Mouse (Mus musculus): ENCODE results near the gene Foxn3. TPM values are rescaled to one million over a fixed set of nuclear protein-coding genes. Genes with fewer than 3 reads are reported as not detected.

Gene Foxn3
- polyA plus RNA-seq, 1 experiment from 2014 or later = 110 TPM

DNA sequence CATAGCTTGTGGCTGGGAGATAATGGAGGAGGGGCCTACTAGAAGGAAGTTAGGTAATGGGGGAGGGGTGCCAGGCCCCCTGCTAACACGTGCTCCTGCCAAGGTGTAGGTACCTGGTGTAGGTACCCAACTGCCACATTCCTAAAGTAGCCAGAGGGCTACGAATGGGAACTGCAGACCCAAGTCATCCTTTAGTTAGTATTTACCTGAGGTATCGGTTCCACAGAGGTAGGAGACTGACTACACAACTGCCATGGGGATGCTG, 226.3 kb downstream of the Foxn3 start:
- 79% methylated on average over 3 of the region's 3 CpGs for WGBS
- Histone ChIP-seq H3K27ac (peak overlapping the region; percentile 86), H3K36me3 (peaks cover 8% of the 10 kb centered on the region), H3K9ac (no peak overlapping the region), H3K27me3 (no peaks in the 10 kb centered on the region), H3K4me3 (no peak overlapping the region), H3K4me2 (no peak overlapping the region), H3K4me1 (peaks cover 70% of the 10 kb centered on the region), H3K9me3 (no peaks in the 10 kb centered on the region)
- ATAC-seq (ENCODE audit: insufficient number of reproducible peaks, low FRiP score, low TSS enrichment, low read depth) = no peak

DNA sequence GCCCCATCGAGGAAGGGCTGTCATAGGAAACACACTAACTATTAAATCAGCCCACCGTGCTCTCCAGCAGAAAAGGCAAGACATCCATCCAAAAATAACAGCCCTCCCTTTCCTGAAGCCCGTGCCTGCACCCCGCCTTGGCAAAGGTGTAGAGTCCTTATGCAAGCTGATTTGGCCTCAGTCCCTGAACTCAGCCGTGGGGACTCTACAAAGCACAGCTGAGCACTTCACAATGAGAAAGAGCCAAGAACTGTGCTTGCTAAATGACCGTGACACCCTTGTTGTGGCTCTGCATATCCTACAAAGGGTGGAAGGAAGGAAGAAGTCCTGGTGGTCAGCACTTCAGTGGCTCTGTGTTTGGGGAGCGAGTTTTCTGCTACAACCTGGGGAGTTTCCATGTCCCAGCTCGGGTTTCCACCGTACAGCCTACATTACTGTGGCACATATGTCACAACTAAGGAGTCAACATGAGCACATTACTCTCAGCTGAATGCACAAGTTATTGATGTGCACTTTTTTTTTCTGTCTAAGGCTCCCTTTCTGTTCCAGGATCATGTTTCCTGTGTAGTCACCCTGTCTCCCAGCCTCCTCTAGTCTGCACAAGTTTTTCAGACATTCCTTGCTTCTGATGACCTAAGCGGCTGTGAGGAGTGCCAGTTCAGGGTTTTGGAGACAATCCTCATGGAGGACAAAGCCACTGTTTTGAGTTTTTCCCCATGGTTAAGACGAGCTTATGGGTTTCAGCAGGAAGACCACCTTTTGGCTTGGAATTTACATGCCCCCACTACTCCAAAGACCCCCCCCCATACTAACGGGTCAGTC, 226.8 kb downstream of the Foxn3 start:
- ATAC-seq (ENCODE audit: insufficient number of reproducible peaks, low FRiP score, low TSS enrichment, low read depth) = peak; percentile 74
- Histone ChIP-seq H3K4me1 (peaks cover 70% of the 10 kb centered on the region), H3K4me2 (peak overlapping the region; percentile 27), H3K9me3 (no peaks in the 10 kb centered on the region), H3K27ac (peak overlapping the region; percentile 86), H3K9ac (no peak overlapping the region), H3K36me3 (peaks cover 8% of the 10 kb centered on the region), H3K4me3 (no peak overlapping the region), H3K27me3 (no peaks in the 10 kb centered on the region)
- WGBS = 18% methylated on average over 12 of the region's 12 CpGs

DNA sequence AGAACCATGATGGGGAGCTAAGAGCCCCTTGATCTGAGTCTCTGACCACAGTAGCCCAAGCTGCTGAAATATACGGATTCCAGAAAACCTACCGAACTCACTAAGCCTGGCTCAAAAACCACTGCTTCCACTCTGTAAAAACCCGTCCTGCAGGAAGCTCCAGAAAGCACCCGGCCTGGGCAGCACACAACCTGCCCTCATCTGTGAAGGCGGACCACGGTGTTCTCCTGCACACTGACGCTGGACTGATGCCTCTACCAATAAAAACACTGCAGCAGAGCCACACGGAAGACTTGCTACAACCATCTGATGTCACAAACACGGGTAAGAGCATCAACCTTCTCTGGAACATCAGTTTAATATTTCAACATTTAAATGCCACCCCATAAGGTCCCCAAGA, 227.8 kb downstream of the Foxn3 start:
- no peak for ATAC-seq (ENCODE audit: insufficient number of reproducible peaks, low FRiP score, low TSS enrichment, low read depth)
- Histone ChIP-seq H3K9me3 (no peaks in the 10 kb centered on the region), H3K27me3 (no peaks in the 10 kb centered on the region), H3K4me2 (no peak overlapping the region), H3K4me3 (no peak overlapping the region), H3K27ac (peak overlapping the region; percentile 86), H3K36me3 (peaks cover 4% of the 10 kb centered on the region; the same call in 1 of the 2 replicates), H3K4me1 (peaks cover 73% of the 10 kb centered on the region), H3K9ac (no peak overlapping the region)
- 37% methylated on average over 9 of the region's 9 CpGs for WGBS

DNA sequence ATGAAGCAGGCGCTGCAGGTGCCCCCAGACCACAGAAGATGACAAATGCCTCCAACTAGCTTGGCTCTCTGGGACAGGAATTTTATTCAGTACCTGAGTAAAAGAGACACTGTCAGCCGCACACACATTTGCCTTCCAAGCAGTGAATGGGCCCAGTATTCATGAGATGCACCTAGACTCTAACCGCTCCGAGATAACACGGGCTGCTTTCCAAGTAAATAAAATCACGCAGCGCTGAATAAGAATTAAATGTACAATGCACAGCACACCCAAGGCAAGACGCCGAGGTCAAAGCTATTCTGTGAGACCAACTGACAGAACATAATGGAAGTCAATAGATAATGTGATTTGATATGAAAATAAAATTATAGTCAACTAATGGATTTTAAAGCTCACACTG, 229.4 kb downstream of the Foxn3 start:
- WGBS = 74% methylated on average over 9 of the region's 9 CpGs
- no peaks in the 10 kb centered on the region for H3K36me3 ChIP-seq
- no peak overlapping the region for H3K27ac ChIP-seq
- H3K4me1 ChIP-seq = peaks cover 75% of the 10 kb centered on the region
- no peak overlapping the region for H3K9ac ChIP-seq
- H3K4me2 ChIP-seq = no peak overlapping the region
- H3K9me3 ChIP-seq = no peaks in the 10 kb centered on the region
- no peak overlapping the region for H3K4me3 ChIP-seq
- ATAC-seq (ENCODE audit: insufficient number of reproducible peaks, low FRiP score, low TSS enrichment, low read depth) = no peak
- no peaks in the 10 kb centered on the region for H3K27me3 ChIP-seq

DNA sequence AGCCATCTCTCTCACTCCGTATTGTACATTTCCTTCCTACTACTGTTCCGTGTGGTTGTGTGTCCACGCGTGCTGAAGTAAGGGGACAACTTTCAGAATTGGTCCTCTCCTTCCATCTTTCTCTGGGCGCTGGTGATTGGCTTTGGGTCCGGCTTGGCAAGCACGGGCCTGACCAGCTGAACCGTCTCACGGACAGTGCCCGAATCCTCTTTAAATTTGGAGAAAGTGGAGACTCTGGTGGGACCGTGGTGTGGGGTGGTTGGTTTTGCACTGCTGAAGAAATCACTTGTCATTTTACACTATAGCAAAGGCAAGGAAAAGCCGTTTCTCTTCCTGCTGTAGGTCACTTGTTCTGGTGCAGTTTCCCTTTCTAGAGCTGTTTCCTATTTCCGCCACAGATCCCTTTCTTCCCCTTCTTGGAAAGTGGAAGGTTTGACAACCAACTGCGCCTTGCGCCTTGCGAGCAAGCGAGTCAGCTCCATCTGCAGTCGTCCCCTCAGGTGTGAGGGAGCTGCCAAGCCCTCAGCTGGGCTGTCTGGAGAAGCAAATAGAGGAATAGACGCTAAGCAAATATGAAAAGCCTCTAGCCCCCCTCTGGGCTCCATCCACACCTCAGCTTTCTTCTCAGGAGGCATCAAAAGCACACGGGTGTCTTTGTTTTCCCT, 229.9 kb downstream of the Foxn3 start:
- no peaks in the 10 kb centered on the region for H3K27me3 ChIP-seq
- no peak overlapping the region for H3K27ac ChIP-seq
- no peak overlapping the region for H3K4me3 ChIP-seq
- WGBS = 80% methylated on average over 20 of the region's 20 CpGs
- H3K9me3 ChIP-seq = no peaks in the 10 kb centered on the region
- no peak for ATAC-seq (ENCODE audit: insufficient number of reproducible peaks, low FRiP score, low TSS enrichment, low read depth)
- H3K9ac ChIP-seq = no peak overlapping the region
- H3K36me3 ChIP-seq = no peaks in the 10 kb centered on the region
- peaks cover 77% of the 10 kb centered on the region for H3K4me1 ChIP-seq
- H3K4me2 ChIP-seq = no peak overlapping the region

DNA sequence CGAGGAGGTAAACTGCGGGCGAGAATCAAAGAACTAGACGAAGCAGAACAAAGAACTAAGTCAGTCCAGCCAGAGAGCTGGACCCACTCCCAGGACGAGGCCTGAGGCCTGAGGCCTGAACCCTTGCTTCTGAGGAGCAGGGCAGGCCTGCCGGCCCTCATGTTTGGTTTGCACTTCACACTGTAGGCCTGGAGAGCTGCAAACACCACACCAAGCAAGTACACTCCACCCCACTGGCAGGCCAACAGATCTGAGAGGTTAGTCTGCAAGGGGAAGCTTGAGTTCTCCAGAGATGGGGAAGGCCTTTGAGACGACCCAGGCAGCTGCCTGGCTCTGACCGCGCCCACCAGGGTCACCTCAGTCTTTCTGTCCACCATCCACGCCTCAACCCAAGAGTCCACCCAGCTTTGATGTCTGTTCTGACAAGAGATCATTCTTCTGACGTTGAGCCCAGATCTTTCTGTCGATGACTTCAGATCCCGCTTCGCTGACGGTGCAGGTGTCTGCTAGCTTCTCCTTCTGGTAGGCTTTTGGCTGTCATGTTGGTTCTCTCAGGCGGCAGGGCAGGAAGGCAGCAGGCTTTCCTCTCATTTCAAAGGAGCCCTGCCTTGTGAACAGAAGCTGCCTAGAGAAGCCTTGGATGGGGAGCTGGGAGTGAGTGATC, 231.1 kb downstream of the Foxn3 start:
- Histone ChIP-seq H3K9ac (no peak overlapping the region), H3K4me3 (no peak overlapping the region), H3K36me3 (no peaks in the 10 kb centered on the region), H3K4me1 (peaks cover 82% of the 10 kb centered on the region), H3K27ac (no peak overlapping the region; the same call in 1 of the 2 replicates), H3K4me2 (no peak overlapping the region), H3K27me3 (no peaks in the 10 kb centered on the region), H3K9me3 (no peaks in the 10 kb centered on the region)
- ATAC-seq (ENCODE audit: insufficient number of reproducible peaks, low FRiP score, low TSS enrichment, low read depth) = no peak
- 71% methylated on average over 16 of the region's 16 CpGs for WGBS

DNA sequence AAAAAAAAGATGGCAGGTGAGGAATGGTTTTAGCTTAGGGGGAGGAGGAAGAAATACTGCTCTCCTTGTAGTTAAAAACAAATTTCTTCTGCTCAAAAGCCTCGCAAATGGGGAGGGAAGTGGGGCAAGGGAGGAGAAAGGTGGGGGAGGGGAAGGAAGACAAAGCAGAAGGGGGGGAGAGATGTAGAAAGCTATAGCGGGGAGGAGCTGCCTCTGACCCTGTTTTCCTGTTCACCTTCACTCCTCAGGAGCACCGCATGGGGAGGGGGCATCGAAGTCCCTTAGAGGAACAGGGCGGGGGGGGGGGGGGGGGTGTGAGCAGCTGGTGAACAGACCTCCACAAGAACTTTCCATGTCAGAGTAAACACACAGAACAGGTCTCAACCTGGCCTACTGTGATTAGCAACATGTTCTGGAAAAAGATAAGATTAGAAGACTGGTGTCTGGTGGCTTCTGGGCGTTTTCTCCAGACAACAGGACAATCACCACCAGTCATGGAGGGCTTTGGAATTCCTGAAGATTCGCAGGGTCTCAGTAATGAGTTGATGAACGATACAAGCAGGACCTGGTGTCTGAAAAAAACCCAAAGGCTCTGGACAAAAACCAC, 231.9 kb downstream of the Foxn3 start:
- Histone ChIP-seq H3K27me3 (no peaks in the 10 kb centered on the region), H3K36me3 (no peaks in the 10 kb centered on the region), H3K27ac (no peak overlapping the region), H3K4me3 (no peak overlapping the region), H3K9me3 (no peaks in the 10 kb centered on the region), H3K9ac (no peak overlapping the region), H3K4me1 (peaks cover 77% of the 10 kb centered on the region), H3K4me2 (no peak overlapping the region)
- ATAC-seq (ENCODE audit: insufficient number of reproducible peaks, low FRiP score, low TSS enrichment, low read depth) = no peak
- 46% methylated on average over 6 of the region's 8 CpGs for WGBS

DNA sequence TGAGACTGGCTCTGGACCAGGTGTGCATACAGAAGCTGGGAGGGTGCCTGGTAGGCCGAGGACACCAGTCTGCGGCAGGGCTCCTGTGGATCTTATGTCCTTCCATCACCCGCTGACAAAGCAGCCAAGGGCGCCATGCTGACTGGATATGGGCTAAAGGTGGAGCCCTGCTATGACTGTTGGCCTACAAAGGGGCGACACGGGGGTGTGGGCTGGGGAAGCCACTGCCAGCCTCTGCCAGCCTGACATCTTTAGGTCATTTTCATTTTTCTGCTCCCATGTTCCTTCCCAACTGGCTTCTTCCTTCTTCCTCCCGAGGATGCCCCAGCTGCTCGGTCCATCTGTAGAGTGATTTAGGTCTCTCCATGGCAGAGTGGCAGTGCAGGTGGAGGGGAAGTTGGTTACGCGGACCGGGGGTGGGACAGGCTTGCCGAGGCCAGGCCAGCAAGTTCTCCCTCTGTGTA, 232.5 kb downstream of the Foxn3 start:
- Histone ChIP-seq H3K27ac (0 out of 2 replicates have a peak overlapping the region, but pooled peaks have one; percentile 66), H3K4me3 (no peak overlapping the region), H3K4me2 (no peak overlapping the region), H3K27me3 (no peaks in the 10 kb centered on the region), H3K4me1 (peaks cover 77% of the 10 kb centered on the region), H3K9ac (no peak overlapping the region), H3K9me3 (no peaks in the 10 kb centered on the region), H3K36me3 (no peaks in the 10 kb centered on the region)
- ATAC-seq (ENCODE audit: insufficient number of reproducible peaks, low FRiP score, low TSS enrichment, low read depth) = no peak
- 73% methylated on average over 12 of the region's 12 CpGs for WGBS

DNA sequence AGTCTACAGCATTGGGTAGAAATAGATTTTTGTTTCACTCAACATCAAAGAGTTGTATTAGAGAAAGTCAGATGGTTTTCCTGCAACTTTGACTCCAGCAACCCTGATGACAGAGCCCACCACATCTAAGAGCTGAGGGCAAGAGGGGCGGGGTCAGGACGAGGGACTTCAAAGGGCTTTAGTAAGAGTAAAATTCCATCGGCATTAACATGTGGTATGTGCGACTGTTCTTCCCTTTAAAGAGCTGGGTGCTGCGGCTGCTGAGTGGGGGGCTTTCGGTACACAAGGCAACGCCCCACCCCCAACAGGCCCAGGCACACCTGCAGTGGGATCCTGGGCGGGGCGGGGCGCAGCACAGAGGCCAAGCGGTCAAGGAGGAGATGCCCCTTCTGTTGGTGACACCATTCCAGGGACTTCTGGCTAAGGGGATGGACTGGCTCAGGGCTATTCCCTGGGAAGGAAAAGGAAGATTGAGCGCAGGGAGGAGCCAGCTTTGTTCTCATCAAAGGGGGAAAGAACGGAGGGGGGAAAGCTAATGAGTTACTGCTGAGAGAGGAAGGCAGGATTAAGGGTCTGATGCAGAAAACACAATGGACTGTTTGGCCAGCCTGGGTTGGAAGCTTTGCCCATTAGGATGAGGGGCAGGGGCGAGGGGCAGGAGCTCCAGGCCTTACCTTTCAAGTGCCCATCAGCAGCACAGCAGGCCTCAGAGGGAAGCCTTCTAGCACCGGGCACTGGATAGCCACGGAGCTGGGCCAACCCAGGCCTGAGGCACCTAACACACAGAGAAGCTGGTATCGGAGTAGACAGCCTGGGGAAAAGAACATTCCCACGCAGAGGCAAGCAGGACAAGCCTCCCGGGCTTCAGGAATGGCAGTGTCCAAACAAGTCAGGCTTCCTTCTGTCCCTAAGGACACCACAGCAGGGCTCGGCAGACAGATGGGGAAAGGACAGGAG, 233.8 kb downstream of the Foxn3 start:
- H3K27ac ChIP-seq = peak overlapping the region; percentile 66
- no peaks in the 10 kb centered on the region for H3K36me3 ChIP-seq
- peak; percentile 55 for ATAC-seq (ENCODE audit: insufficient number of reproducible peaks, low FRiP score, low TSS enrichment, low read depth)
- WGBS = 17% methylated on average over 20 of the region's 20 CpGs
- no peak overlapping the region for H3K4me2 ChIP-seq
- peaks cover 77% of the 10 kb centered on the region for H3K4me1 ChIP-seq
- no peak overlapping the region for H3K4me3 ChIP-seq
- no peaks in the 10 kb centered on the region for H3K27me3 ChIP-seq
- H3K9ac ChIP-seq = no peak overlapping the region
- H3K9me3 ChIP-seq = no peaks in the 10 kb centered on the region

DNA sequence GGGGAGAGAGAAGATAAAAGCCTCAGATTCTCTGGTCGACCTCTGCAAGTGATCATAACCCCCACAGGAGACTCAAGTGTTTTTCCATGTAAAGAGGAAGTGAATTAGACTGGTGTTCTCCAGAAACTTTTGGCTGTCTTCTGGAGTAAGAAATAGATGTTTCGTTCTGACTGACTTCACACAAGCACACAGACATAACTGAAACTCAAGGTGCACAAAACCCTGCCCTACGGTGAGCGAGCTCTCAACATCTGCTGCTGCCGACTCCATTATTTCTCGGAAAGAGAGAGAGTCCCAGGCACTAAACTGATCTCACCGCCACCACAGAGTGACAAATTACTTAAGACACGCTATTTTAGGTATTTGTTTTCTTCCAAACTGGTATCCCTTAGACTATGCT, 237.2 kb downstream of the Foxn3 start:
- Histone ChIP-seq H3K27ac (no peak overlapping the region), H3K4me3 (no peak overlapping the region), H3K4me1 (peaks cover 51% of the 10 kb centered on the region), H3K9ac (no peak overlapping the region), H3K36me3 (no peaks in the 10 kb centered on the region), H3K9me3 (no peaks in the 10 kb centered on the region), H3K27me3 (no peaks in the 10 kb centered on the region), H3K4me2 (no peak overlapping the region)
- WGBS = 27% methylated on average over 8 of the region's 8 CpGs
- no peak for ATAC-seq (ENCODE audit: insufficient number of reproducible peaks, low FRiP score, low TSS enrichment, low read depth)

All from limb, embryonic 15.5 days (tissue).